Mouse (Mus musculus) MEL-GATA-1-ER (cell line): ENCODE measurements around the gene Kmt2b.

ENCODE experiments used
- DNase-seq: peaks from one replicate; pipeline ENCODE4 v3.0.0-alpha.2; 2012; ENCODE audit warnings: low read depth; ENCODE audit errors: extremely low read depth

The Kmt2b gene

DNA sequence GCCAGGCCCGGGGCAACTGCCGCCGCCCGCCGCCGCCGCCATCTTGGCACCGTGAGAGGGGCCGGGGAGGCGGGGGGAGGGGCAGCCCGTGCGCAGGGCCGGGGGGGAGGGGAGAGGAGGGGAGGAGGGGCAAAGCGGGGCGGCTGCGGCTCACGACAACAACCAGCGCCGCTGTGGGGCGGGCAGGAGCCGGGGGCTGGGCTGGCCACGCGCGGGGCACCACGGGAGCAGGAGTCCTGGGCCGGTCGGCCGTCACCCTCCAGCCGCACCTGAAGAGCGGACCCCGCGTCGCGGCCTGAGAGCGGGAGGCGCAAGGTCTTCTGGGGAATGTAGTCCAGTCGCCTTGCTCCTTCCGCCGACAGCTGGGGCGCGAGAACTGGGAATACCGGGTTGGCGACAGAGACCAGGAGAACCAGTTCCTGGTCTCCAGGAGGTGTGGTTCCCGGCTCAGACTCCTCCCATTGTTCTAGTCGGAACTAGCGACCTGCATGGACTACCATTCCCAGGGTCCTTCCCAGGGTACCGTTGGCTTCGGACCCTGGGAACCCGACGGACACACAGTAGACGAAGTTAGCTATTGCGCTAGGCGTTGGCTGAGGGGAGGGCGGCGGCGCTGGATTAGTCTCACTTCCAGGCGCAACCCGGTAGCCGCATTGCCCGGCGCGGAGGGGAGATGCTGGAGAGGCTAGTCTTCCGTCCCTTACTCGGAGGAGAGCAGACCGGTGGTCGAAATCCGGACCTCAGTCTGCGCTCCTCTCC, at the start of gene Kmt2b:
Kmt2b (minus strand) TSS at position 51 of the 759 bp plus-strand sequence.
- peak; percentile 92 for DNase-seq

DNA sequence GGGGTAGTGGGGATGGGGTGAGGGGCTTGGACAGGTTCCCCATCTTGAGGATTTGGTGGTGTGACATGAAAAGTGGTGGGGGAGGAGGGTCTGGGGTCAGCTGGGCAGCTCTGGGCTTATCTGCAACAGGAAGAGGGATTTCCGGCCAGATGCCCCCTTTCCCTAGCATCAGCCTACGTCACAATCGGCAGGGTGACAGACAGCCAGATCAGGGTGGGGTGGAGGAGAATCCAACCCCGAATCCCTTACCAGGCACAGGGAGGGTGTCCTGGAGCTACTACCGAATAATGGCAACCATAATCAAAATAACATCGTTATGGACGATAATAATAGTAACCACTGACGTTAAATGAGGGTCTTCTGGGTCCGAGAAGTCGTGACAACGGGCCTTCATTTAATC, 47.9 kb upstream of the Kmt2b start:
- no peak for DNase-seq

DNA sequence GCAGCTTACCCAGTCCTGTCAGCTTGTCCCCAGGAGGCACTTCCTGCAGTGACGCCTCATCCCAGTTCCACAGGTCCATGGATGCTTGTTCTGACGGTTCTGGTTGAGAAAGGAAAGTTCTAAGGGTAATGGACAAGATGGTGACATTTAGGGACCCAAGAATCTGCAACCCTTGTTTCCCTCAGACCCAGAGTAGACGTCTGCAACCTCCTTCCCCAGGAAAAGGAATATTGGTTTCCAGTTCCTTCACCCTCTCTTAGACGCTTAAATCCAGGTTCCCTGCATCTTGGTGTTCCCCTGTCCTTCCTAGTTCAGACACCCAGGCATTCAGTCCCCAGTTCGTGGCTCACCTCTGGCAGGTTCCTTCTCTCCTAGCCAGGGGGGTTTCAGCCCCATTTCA, 47.2 kb upstream of the Kmt2b start, which contains the start of gene Etv2:
Etv2 (minus strand) TSS at position 101 of the 400 bp plus-strand sequence.
- DNase-seq, result no peak

DNA sequence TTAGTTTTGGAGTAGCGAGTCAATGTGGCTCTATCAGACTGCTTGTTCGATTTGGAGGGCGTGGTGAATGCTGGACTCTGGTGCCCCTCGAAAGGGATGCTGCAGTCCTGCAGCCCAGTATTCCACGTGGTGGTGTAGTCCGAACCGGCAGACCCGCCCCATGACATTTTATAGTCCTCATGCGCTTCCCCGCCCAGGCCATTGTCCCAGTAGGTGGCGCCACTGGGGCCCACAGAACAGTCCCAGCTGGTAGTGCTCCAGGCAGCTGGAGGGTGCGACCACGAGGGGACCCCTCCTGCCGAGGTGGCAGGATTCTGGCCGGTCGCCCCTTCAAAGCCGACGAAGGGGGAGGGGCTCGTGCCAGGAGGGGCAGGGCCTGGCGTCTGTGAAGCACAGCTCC, 46.1 kb upstream of the Kmt2b start:
- DNase-seq, result peak; percentile 45

DNA sequence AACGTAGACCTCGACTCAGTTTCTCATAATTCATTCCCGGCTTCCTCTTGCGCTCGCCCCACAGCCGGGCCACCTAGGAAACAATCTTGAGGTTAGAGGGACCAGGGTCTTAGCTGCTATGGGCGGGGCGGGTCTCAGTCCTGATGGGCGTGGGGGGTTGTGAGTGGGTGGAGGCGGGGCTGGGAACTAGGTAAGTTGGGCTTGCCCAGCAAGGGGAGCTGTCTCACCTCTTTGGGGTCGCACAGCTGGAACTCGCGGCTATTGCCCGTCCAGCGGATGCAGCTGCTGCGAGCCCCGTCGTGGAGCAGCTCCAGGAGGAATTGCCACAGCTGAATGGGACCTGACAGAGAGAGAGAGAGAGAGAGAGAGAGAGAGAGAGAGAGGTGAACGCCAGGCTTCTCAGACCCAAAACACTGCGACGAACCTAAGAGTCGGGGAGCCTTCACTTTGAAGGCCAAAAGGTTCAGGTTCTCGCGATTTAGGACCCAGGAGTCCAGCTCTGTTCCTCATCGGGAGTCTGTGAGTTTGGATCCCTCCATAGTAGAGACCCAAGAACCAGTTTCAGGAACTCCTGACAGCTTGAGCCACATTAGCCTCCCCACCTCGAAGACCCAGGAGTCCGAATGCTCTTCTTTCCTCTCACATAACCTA, 45.4 kb upstream of the Kmt2b start:
- DNase-seq, result no peak

DNA sequence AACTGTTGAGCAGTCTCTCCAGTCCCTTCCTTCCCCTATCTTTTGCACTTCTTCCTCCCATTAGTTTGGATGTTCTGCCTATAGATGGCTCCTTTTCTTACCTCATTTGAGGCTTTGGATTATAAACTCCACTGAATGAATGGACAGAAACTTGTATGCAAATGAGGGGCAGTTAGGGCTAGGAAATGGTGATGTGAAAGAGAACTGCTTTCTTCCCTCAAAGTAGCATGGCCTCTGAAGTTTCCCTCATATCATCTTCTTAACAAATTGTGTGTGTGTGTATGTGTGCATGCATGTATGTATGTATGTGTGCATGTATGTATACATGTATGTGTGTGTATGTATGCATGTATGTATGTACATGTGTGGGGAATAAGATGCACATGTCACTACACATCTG, 40.5 kb upstream of the Kmt2b start:
- no peak for DNase-seq

DNA sequence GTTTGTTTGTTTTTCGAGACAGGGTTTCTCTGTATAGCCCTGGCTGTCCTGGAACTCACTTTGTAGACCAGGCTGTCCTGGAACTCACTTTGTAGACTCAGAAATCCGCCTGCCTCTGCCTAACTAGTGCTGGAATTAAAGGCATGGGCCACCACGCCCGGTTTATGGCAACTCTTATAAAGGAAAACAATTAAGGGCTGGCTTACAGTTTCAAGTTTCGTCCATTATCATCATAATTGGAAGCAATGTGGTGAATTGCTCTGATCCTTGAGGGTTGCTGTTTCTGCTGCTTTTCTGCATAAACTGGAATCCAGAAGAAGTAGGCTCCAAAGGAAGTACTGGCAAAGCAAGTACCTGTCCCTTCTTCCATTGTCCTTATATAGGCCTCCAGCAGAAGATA, 38.1 kb upstream of the Kmt2b start:
- DNase-seq, result no peak

DNA sequence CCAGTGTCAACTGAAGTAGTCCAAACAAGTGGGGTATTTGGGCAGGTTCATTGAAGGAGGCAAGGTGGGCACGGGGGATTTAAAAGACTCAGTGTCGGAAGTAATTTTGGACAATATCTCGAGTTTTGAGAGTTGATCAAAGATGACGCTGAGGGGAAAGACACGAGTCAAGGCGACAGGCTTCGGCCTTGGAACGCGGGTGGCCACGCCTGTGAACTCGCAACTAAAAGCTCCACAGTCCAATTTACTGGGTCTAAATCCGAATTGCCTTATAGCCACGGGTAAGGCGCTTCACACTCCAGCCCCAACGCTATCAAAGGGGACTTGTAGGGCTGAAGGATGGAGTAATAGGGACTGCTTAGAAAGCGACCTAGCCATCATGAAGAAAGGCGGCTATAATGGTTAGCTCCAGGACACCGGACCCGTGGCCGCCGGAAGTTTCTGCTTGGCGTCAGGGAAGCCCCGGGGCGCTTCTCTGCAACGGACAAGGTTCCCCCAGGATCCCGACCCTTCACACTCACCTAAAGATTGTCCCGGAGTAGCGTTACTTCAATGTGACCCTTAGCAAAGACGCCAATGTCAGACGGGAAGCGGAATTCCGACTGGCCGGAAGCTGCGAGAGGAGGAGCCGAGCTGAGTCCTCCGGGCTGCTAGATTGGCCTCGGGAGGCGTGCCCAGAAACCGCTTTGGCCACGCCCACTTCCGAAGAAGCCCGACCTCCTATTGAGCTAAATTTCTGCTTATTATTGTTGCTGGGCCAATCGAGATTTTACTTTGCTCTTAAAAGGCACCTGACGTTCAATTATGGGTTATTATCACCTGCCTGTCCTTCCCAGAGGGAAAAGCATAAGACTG, 37.2 kb upstream of the Kmt2b start, which contains the start of gene Cox6b1:
Cox6b1 (minus strand) TSS at position 622 of the 855 bp plus-strand sequence.
- peak; percentile 85 for DNase-seq

DNA sequence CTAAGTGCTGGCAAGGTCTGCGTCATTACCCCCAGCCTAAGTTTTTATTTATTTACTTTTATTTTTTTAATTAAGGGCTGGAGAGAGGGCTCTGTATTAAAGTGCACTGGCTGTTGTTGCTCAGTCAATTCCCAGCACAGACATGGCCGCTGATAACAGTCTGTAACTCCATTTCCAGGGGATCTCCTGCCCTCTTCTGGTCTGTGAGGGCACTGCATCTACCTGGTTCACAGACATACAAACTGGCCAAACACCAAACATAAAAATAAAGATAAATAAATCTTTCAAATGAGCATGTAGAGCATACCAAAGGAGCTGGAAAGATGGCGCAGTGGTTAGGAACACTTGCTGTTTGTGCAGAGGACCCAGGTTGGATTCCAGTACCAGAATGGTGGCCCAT, 30.7 kb upstream of the Kmt2b start:
- DNase-seq, result no peak

DNA sequence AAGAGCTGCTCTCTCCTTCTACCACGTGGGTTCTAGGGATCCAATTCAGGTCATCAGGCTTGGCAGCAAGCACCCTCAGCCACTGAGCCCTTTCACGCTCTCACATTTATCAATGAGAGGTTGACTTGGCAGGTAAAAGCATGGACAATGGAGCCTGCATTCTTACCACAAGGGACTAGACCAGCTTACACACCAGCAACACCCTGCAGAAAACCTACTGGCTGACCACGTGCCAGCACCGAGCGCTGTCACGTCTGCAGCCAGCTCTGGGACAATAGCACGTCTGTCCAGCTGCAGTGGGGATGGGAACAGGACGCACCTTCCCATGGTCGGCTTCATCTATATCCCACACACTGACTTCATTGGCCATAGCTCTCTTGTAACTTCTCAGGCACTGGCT, 30.1 kb upstream of the Kmt2b start:
- DNase-seq, result no peak

DNA sequence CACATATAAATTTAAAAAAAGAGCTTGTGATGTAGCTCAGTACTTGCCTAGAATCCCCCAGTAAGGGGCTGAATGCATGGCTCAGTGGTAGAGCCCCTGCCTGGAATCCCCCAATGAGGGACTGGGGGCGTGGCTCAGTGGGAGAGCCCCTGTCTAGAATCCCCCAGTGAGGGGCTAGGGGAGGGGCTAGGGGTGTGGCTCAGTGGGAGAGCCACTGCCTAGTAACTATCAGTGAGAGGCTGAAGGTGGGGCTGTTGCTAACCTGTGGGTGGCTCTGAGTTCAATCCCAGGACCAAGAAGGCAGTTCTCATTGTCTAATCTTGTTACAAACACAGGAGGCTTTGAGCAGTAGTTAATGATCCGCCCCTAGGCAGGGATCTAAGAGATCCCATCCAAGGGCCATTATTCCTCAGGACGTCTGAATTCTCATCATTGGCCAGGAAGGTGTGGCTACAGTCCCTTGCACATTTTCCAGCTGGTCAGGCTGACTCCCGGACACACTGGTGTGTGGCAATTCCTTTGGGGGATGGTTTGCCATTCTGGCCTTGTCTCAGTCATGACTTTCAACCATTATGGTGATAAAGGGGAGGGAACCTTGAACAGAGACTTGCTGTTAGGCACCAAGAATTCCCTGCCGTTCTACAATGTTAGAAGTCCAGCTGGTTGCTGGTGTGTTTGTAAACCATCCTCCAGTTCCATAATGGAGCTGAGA, 26.7 kb upstream of the Kmt2b start:
- DNase-seq, result no peak

DNA sequence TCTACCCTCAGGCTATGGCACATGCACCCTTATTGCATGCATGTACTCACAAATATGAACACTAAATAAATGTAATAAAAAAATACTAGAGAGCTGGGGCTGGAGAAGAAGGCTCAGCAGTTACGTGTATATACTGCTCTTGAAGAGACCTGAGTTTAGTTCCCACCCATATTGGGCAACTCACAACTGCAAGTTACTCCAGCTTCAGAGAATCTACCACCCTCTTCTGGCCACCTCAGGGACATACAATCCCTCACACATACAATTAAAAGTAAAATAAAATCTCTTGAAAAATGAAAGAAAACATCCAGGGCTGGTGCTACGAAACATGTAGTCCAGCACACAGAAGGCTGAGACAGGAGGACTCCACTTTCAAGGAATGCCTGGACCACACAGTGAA, 25.9 kb upstream of the Kmt2b start:
- DNase-seq, result peak; percentile 50

DNA sequence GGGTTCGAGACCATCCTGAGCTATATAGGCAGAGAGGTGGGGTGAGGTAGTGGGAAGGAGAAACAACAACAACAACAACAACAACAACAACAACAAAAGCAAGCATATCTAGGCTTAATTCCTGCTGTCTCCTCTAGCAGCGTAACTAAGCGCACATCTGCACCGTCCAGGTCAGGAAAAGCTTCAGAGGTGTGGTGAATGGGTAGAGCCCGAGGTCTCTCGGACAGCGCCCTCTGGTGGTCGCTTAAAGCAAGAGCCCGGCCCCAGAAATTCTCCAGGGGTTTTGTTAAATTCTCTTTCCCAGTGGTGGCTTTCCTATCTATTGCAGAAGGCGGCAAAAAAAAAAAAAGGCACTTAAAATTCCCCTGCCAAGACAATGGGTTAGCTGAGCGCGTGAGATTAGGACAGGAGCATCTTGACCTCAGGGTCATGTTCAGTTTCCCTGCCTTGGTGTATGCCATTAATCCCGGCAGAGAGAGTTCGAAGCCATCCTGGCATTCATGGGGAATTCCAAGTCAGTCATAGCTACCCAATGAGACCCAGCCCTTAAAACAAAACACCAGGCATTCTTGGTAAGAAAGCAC, 25.1 kb upstream of the Kmt2b start:
- DNase-seq, result no peak

DNA sequence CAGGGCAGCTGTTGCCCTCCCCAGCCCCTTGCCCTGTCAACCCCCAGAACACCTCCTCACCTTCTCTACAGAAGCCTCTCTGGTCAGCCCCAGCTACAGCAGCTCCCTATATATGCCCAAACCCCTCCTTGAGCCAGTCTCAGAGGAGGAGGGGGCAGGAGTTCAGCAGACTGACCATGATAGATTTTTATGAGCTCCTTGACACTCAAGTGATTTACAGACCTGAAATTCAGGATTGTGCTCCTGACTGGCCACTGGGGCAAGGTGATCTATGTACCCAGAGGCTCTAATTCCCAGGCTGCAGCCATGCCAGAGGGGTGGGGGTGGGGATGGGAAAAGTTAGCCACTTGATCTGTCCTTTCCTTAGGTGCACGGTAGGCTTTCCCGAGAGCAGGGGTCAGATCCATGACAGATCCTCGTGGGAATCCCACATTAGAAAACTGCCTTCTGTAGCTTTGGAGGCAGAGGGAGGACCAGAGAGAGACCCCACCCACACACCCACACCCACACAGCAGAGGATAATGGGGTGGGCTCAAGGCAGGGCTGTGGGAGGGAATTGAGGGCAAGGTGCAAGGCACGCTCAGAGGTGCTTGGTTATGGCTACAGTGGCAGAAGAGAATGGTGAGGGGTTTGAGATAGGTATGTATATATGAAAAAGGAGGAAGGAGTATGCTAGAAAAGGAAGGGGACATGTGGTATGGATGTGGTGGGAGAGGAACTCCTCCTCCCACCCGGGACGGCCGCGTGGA, 24.3 kb upstream of the Kmt2b start, which contains the start of gene Upk1a:
Upk1a (minus strand) TSS at position 194 of the 749 bp plus-strand sequence.
- DNase-seq, result no peak

DNA sequence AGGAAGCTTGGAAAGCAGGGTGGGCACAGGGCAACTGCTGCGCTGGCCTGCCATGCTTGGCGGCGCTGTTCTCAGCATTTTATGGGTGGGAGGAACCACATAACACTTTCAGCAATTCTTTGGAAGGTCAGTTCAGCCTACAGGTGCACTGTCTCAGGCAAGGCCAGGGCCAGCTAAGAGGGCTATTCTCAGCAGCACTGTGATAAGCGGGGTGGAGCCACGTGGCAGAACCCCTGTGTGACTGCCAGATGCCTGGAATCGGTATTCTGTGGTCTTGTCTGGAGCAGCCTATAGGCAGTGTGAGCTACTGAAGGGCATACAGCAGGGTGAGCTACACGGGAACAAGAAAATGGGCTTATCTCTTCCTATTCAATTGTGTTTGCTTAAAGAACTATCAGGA, 21.5 kb upstream of the Kmt2b start:
- no peak for DNase-seq

DNA sequence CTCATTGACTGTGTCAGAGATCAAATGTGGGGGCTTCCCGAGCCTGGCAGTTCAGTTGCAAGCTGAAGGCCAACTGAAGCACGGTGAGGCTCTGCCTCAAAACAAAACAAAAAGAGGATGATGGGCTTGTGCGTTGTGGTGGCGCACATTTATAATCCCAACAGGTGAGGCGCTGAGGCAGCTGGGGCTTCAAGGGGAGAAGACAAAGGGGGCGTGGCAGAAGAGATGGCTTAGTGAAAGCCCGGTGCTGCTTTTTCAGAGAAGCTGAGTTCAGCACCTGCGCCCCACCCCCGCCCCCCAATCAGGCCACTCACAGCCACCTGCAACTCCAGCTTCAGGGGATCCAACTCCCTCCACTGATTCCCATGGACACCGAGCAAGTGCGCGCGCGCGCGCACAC, 19.9 kb upstream of the Kmt2b start:
- DNase-seq, result no peak

DNA sequence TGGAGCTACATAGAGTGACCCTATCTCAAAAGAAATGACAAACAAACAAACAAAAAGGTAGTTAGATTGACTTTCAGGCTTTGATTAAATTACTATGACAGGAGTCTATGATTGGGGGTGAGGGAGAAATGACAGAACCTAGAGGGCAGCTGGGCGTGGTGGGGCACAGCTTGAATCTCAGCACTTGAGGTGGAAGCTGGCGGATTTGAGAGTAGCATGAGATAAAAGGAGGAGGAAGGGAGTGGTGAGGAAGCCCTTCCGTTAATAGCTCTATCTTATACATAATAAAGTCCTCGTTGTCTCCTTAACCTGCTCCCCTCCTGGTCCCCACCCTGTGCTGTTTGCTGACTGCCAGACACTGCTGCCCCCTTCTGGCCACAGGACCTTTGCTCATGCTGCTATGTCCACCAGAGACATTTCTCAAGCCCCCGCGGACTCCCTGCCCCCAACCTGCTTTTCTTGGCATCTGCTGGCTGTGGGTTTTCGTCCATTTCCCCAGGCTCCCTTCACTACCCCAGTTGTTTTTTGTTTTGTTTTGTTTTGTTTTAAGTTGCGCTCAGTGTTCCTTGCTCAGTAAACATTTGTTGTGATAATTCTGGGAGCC, 19.3 kb upstream of the Kmt2b start:
- peak; percentile 35 for DNase-seq

DNA sequence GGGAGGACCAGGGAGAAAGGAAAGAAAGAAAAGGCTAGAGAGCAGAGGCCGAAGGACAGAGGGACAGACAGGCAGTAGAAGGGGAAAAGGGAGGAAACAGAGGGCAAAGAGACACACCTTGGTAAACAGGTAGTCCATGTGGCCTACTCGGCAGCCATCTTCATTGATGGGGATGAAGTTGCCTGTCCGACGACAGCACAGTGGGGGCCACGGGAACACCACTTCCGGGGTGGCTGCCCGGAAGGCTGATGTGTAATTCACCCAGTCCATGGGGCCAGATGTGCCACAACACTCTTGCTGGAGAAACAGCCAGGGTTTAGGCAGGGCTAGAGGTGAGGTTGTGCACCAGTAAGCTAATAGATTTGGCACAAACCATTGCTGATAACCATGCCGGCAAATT, 16.4 kb upstream of the Kmt2b start:
- DNase-seq, result no peak

DNA sequence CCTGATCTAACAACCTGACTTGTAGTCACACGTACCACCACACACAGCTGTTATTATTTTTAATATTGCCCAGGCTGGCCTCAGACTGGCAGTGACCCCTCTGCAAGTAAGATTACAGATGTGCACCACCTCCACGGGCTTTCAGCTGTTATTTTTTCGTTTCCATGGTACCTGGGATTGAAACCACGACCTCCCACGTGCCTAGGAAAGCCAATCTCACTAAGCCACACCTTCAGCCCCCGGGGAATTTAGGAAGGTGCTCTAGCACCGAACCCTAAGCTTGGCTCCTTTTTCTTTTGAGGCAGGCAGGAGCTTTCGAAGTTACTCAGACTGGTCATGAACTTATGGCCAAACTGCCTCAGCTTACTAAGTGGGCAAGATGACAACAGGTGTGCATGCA, 15.9 kb upstream of the Kmt2b start:
- no peak for DNase-seq

DNA sequence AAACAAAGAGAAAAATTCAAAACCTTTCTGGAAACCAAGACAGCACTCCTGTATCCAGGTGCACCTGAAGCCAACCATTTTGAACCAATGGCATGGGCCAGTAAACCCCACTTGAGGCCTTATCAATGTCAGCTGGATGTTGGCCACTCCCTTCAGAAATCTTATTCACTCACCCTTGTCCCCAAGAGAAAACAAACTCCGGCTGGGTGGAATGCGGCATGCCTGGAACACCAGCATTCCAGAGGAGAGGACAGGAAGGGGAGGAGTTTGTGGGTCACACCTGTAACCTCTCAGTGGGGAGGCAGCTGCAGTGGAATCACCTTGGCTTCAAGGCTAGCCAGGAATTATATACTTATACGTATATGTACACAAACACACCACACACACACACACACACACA, 14.1 kb upstream of the Kmt2b start:
- DNase-seq, result no peak
